Mouse (Mus musculus): ENCODE data around the gene Prr29. TPM values are rescaled to one million over a fixed set of nuclear protein-coding genes. Genes with fewer than 3 reads are reported as not detected.

Prr29 gene
- not detected in 2 replicates for total RNA-seq (2014; rRNA removed)
- not detected in 2 replicates for polyA plus RNA-seq (2015; fragmentation: Nextera tagmentation; extraction: Ambion mirVana)

- Histone ChIP-seq H3K9me3 (ENCODE audit: low read length) (no peaks in the 10 kb centered on the region), H3K4me2 (ENCODE audit: low read depth, low read length) (peak within 1 kb of the TSS; percentile 11; the same call in 1 of the 2 replicates), H3K27me3 (ENCODE audit: insufficient read depth, low read length) (no peaks in the 10 kb centered on the region), H3K27ac (no peak within 1 kb of the TSS), H3K9ac (replicated peaks; ENCODE audit: low read length) (no peak within 1 kb of the TSS), H3K36me3 (ENCODE audit: insufficient read depth, low read length) (no peaks in the 10 kb centered on the region), H3K4me3 (ENCODE audit: low read length) (no peak within 1 kb of the TSS), H3K4me1 (ENCODE audit: insufficient read depth, low read length) (peaks cover 5% of the 10 kb centered on the region; the same call in 1 of the 2 replicates)
- ATAC-seq (peak; percentile 12; the same call in 1 of the 2 replicates), DNase-seq (ENCODE audit: low spot score) (no peak)
- 58% methylated on average over 10 of the region's 10 CpGs for WGBS
- no peak for TF ChIP-seq CTCF (IDR thresholded peaks at IDR 0.05; ENCODE audit: low read depth)
Measured at GRCm38 (mm10) chr11:106365366-106365765, at the start of gene Prr29. Gene Prr29 (plus strand): TSS chr11:106365472.

GRCm38 (mm10) chr11:106316416-106316815 is 48.9 kb upstream of the Prr29 start:
- ATAC-seq, result no peak
- 89% methylated on average over 1 of the region's 1 CpGs for WGBS

GRCm38 (mm10) chr11:106317801-106318200 is 47.5 kb upstream of the Prr29 start:
- H3K9me3 ChIP-seq (ENCODE audit: low read length), result no peaks in the 10 kb centered on the region
- no peak for ATAC-seq
- H3K4me3 ChIP-seq (ENCODE audit: low read length), result no peak overlapping the region

More at GRCm38 (mm10) chr11:106316416-106316815, 48.9 kb upstream of the Prr29 start:
- no peaks in the 10 kb centered on the region for H3K36me3 ChIP-seq (ENCODE audit: insufficient read depth, low read length)
- no peaks in the 10 kb centered on the region for H3K4me1 ChIP-seq (ENCODE audit: insufficient read depth, low read length)
- H3K27ac ChIP-seq, result no peak overlapping the region
- H3K27me3 ChIP-seq (ENCODE audit: insufficient read depth, low read length), result no peaks in the 10 kb centered on the region
- DNase-seq (ENCODE audit: low spot score), result no peak
- H3K9ac ChIP-seq (replicated peaks; ENCODE audit: low read length), result no peak overlapping the region
- no peaks in the 10 kb centered on the region for H3K9me3 ChIP-seq (ENCODE audit: low read length)
- H3K4me3 ChIP-seq (ENCODE audit: low read length), result no peak overlapping the region
- no peak overlapping the region for H3K4me2 ChIP-seq (ENCODE audit: low read depth, low read length)
- no peak for TF ChIP-seq CTCF (IDR thresholded peaks at IDR 0.05; ENCODE audit: low read depth)

GRCm38 (mm10) chr11:106318406-106319366 is 46.6 kb upstream of the Prr29 start:
- DNase-seq (ENCODE audit: low spot score) (no peak), ATAC-seq (no peak)
- Histone ChIP-seq H3K9ac (replicated peaks; ENCODE audit: low read length) (no peak overlapping the region), H3K4me1 (ENCODE audit: insufficient read depth, low read length) (no peaks in the 10 kb centered on the region), H3K36me3 (ENCODE audit: insufficient read depth, low read length) (no peaks in the 10 kb centered on the region), H3K4me2 (ENCODE audit: low read depth, low read length) (no peak overlapping the region), H3K27ac (no peak overlapping the region), H3K4me3 (ENCODE audit: low read length) (no peak overlapping the region), H3K27me3 (ENCODE audit: insufficient read depth, low read length) (no peaks in the 10 kb centered on the region), H3K9me3 (ENCODE audit: low read length) (no peaks in the 10 kb centered on the region)
- 77% methylated on average over 21 of the region's 21 CpGs for WGBS
- TF ChIP-seq CTCF (IDR thresholded peaks at IDR 0.05; ENCODE audit: low read depth), result no peak

More at GRCm38 (mm10) chr11:106317801-106318200, 47.5 kb upstream of the Prr29 start:
- Histone ChIP-seq H3K27me3 (ENCODE audit: insufficient read depth, low read length) (no peaks in the 10 kb centered on the region), H3K36me3 (ENCODE audit: insufficient read depth, low read length) (no peaks in the 10 kb centered on the region), H3K9ac (replicated peaks; ENCODE audit: low read length) (no peak overlapping the region), H3K4me2 (ENCODE audit: low read depth, low read length) (no peak overlapping the region), H3K4me1 (ENCODE audit: insufficient read depth, low read length) (no peaks in the 10 kb centered on the region), H3K27ac (no peak overlapping the region)
- DNase-seq (ENCODE audit: low spot score), result no peak
- 83% methylated on average over 7 of the region's 7 CpGs for WGBS
- TF ChIP-seq CTCF (IDR thresholded peaks at IDR 0.05; ENCODE audit: low read depth), result no peak

- Histone ChIP-seq H3K9ac (replicated peaks; ENCODE audit: low read length) (no peak overlapping the region), H3K4me1 (ENCODE audit: insufficient read depth, low read length) (no peaks in the 10 kb centered on the region), H3K4me3 (ENCODE audit: low read length) (no peak overlapping the region), H3K27ac (no peak overlapping the region), H3K4me2 (ENCODE audit: low read depth, low read length) (no peak overlapping the region), H3K9me3 (ENCODE audit: low read length) (no peaks in the 10 kb centered on the region), H3K27me3 (ENCODE audit: insufficient read depth, low read length) (no peaks in the 10 kb centered on the region), H3K36me3 (ENCODE audit: insufficient read depth, low read length) (no peaks in the 10 kb centered on the region)
- 71% methylated on average over 5 of the region's 5 CpGs for WGBS
- TF ChIP-seq CTCF (IDR thresholded peaks at IDR 0.05; ENCODE audit: low read depth), result no peak
- ATAC-seq (no peak), DNase-seq (ENCODE audit: low spot score) (no peak)
Measured at GRCm38 (mm10) chr11:106324858-106325257, 40.4 kb upstream of the Prr29 start.

GRCm38 (mm10) chr11:106325566-106326206 is 39.6 kb upstream of the Prr29 start:
- TF ChIP-seq CTCF (IDR thresholded peaks at IDR 0.05; ENCODE audit: low read depth), result peak; percentile 78
- no peaks in the 10 kb centered on the region for H3K9me3 ChIP-seq (ENCODE audit: low read length)
- WGBS, result 72% methylated on average over 8 of the region's 8 CpGs

More at GRCm38 (mm10) chr11:106325566-106326206, 39.6 kb upstream of the Prr29 start:
- no peak overlapping the region for H3K9ac ChIP-seq (replicated peaks; ENCODE audit: low read length)
- no peaks in the 10 kb centered on the region for H3K36me3 ChIP-seq (ENCODE audit: insufficient read depth, low read length)
- H3K4me1 ChIP-seq (ENCODE audit: insufficient read depth, low read length), result no peaks in the 10 kb centered on the region
- no peaks in the 10 kb centered on the region for H3K27me3 ChIP-seq (ENCODE audit: insufficient read depth, low read length)
- H3K27ac ChIP-seq, result no peak overlapping the region
- ATAC-seq, result peak; percentile 22; the same call in 1 of the 2 replicates
- no peak overlapping the region for H3K4me2 ChIP-seq (ENCODE audit: low read depth, low read length)
- peak; percentile 77 for DNase-seq (ENCODE audit: low spot score)
- no peak overlapping the region for H3K4me3 ChIP-seq (ENCODE audit: low read length)

Measured in hindbrain, postnatal 0 days (tissue).